Mouse (Mus musculus) brain, embryonic 14.5 days (tissue): ENCODE data around the gene Lsm10.

Source experiments
- CTCF ChIP-seq: fragments of 200-500 bp; IDR thresholded peaks from 2 replicates; pipeline ENCODE4 v1.5.1; 2012; ENCODE audit warnings: inconsistent platforms, mild to moderate bottlenecking, moderate library complexity, borderline replicate concordance; ENCODE audit not compliant: insufficient read depth, insufficient read length; ENCODE audit errors: extremely low read depth
- POLR2A ChIP-seq: fragments of 200-500 bp; IDR thresholded peaks from 2 replicates; pipeline ENCODE4 v1.6.1; 2012; ENCODE audit warnings: mild to moderate bottlenecking, inconsistent platforms, borderline replicate concordance; ENCODE audit not compliant: poor library complexity, insufficient read depth, insufficient read length, severe bottlenecking; ENCODE audit errors: extremely low read depth

DNA sequence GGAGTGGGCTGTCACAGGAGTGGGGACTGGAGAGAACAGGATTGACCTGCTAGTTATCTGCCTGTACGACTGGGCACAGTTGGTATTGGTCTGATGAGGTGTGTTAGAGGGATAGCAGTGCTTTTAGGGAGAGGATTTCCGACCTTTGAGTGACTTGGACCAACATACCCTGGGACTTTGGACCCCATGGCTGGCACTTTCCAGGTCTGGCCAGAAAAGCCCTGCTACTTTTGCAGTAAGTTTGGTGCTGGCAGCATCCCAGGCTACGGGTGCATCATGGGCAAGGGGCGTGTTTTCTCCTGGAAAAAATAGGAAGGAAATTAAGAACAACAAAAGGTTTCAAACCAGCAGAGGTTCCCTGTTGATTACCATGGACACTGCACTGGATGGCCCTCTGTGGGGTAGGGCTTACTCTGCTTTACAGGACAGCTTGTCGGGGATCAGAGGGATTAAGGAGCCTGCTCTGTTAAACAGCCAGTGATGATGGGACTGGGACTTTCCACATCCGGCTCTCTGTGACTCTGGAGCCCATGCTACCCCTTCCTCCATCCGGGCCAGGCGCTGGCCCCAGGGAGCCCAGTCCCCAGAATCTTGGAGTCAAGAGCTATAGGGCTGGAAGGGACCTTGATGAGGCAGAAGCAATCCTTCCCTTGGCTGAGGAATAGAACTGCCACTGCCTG is 11.8 kb downstream of the Lsm10 start:
- TF ChIP-seq CTCF, result no peak
- no peak for TF ChIP-seq POLR2A
